Mouse (Mus musculus) kidney, adult 2 months (tissue): Measurements from ENCODE around the gene Telo2. TPM values are rescaled to one million over a fixed set of nuclear protein-coding genes. Genes with fewer than 3 reads are reported as not detected.

Source experiments
- DNase-seq: peaks from one replicate; pipeline ENCODE4 v3.0.0; 2021
- H3K27ac ChIP-seq: fragments of 200-500 bp; 2 replicates; pipeline ENCODE4 v1.5.1; 2012; ENCODE audit warnings: low read depth, low read length, control low read depth, inconsistent platforms; ENCODE audit not compliant: insufficient read depth
- H3K27me3 ChIP-seq: fragments of 200-500 bp; replicated peaks from 2 replicates; pipeline ENCODE4 v1.6.1; 2012; ENCODE audit warnings: mild to moderate bottlenecking, moderate library complexity, low read length, inconsistent platforms; ENCODE audit not compliant: control insufficient read depth, insufficient read depth
- H3K36me3 ChIP-seq: fragments of 200-500 bp; 2 replicates; pipeline ENCODE4 v1.6.1; 2012; ENCODE audit warnings: mild to moderate bottlenecking, moderate library complexity, low read length, inconsistent platforms; ENCODE audit not compliant: control insufficient read depth, insufficient read depth
- H3K4me1 ChIP-seq: fragments of 200-500 bp; 2 replicates; pipeline ENCODE4 v1.6.1; 2011; ENCODE audit warnings: low read length; ENCODE audit not compliant: control insufficient read depth, insufficient read depth
- H3K4me3 ChIP-seq: fragments of 200-500 bp; 2 replicates; pipeline ENCODE4 v1.5.1; 2011; ENCODE audit warnings: mild to moderate bottlenecking, low read depth, low read length, control low read depth; ENCODE audit not compliant: insufficient read depth
- CTCF ChIP-seq: fragments of 200-500 bp; conservative IDR thresholded peaks from 2 replicates; pipeline ENCODE4 v1.5.1; 2011; ENCODE audit warnings: low read depth, mild to moderate bottlenecking, control low read depth, low read length, moderate library complexity, mixed read lengths; ENCODE audit not compliant: insufficient read depth, insufficient read length
- POLR2A ChIP-seq: fragments of 200-500 bp; IDR thresholded peaks from one replicate; pipeline ENCODE4 v1.6.1; 2011; ENCODE audit warnings: low read depth, low read length, control low read depth
- WGBS: fragments of 180-500 bp; shearing (Covaris S2); methylation state at CpG from one replicate; pipeline ENCODE4 v1.1.7; 2018; 5-methylcytosine and 5-hydroxymethylcytosine counted together
- polyA plus RNA-seq: library from polyadenylated mRNA; depleted of rRNA; stranded (reverse); fragments of >200 nt; gene quantifications from 2 replicates; pipeline ENCODE4 v1.2.3, GENCODE M21; 2012; rRNA removed

Gene Telo2
- 11.6 and 13.3 TPM in 2 replicates for polyA plus RNA-seq

DNA sequence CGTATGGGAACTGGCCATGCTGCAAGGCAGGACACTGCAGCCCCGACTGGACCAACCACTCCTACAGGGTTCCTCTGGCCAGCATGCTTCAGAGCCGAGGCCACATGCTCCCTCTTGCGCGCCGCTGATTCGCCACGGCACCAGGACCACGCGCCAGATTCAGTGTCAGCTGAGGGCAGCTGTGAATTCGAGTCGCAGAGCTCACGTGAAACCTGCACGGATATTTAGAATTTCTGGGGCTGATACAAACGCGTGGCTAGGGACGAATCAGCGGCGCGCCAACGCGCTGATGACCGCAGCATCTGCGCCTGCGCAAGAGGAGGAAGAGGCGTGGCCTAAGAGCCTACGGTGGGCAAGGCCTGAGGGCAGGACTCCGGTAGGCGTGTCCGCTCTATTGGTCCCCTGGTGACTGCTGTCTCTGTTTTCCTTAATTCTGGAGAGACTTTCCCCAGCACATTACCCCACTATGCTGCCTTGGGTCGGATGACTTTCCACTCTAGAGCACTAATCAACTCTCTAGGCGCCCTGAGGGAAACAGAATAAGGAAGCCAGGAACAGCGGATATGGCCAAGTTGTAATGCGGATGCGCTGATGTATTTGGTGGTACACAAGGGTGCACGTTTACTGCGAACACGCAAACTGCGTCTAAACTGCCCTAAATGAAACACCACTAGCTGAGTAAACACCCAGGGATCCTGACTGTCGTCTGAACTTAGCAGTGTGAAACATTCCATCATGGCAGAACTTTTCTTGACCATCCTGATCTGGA is at the start of gene Telo2:
TSS of gene Telo2 (minus strand) at position 304 of the 769 bp plus-strand sequence.
- H3K27me3 ChIP-seq, result no peaks in the 10 kb centered on the region
- H3K27ac ChIP-seq, result peak within 1 kb of the TSS; percentile 91
- TF ChIP-seq CTCF (no peak), POLR2A (no peak)
- no peaks in the 10 kb centered on the region; the same call in 1 of the 2 replicates for H3K4me1 ChIP-seq
- 4% methylated on average over 40 of the region's 40 CpGs for whole genome bisulfite sequencing
- peak within 1 kb of the TSS; percentile 54 for H3K4me3 ChIP-seq
- H3K36me3 ChIP-seq, result no peaks in the 10 kb centered on the region
- peak; percentile 95 for DNase-seq

DNA sequence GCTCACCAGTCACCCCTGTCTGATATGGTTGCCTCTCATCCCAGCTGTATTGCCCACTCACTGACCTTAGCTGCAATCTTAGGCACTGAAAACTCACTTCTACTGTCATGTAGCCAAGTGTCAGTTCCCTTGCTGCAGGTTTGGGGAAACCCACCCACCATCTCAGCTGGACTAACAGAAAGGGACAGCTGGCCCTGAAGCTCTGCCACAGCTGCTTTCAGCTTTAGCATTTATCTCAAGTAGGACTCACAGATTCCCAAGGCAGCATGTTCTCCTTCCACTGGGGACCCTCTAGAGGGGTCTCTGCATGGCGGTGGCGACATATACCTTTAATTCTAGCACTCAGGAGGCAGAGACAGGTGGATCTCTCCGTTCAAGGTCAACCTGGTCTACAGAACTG is 49.0 kb upstream of the Telo2 start:
- no peak overlapping the region for H3K4me3 ChIP-seq
- H3K27me3 ChIP-seq, result no peaks in the 10 kb centered on the region
- WGBS, result 86% methylated on average over 3 of the region's 3 CpGs
- TF ChIP-seq CTCF (no peak), POLR2A (no peak)
- H3K4me1 ChIP-seq, result no peaks in the 10 kb centered on the region
- H3K36me3 ChIP-seq, result no peaks in the 10 kb centered on the region
- no peak for DNase-seq
- no peak overlapping the region for H3K27ac ChIP-seq

DNA sequence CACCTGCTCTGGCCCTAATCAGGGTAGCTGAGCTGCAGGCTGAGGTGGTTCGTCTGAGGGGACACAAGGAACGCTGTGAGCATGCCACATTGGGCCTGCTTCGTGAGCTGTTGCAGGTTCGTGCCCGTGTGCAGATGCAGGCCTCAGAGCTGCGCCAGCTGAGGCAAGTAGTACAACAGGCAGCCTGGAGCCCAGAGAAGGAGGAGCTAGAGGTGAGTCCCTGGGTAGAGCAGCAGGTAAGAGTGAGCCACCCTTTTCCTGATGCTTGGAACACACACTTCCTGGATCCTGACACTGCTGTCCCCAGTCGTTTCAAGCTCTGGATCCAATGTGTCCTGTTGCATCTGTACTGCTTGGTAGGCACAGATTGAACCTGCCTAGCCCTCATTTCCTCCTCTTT is 47.6 kb upstream of the Telo2 start:
- H3K4me3 ChIP-seq, result no peak overlapping the region
- no peaks in the 10 kb centered on the region for H3K36me3 ChIP-seq
- no peak for DNase-seq
- TF ChIP-seq POLR2A, result no peak
- TF ChIP-seq CTCF, result no peak
- no peaks in the 10 kb centered on the region for H3K27me3 ChIP-seq
- no peak overlapping the region for H3K27ac ChIP-seq
- WGBS, result 70% methylated on average over 7 of the region's 7 CpGs
- no peaks in the 10 kb centered on the region for H3K4me1 ChIP-seq

DNA sequence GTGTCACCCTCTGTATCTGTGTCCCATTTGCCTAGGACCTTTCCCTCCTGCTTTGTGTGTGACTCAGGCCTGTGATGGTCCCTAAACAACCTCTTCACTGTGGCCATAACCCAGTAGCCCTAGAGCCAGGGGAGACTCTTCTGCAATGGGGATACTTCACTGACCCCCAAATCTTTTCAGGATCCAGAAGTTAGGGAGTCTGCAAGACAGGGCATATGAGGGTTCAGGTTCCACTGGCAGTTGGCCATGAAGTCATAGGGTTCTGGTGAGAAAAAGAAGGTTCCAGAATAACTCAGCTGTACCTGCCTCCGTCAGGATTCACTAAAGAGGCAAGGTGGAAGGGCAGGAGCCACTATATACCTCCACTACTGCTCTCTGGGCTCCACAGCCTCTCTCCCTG is 46.4 kb upstream of the Telo2 start, which contains the start of gene Ccdc154:
TSS of gene Ccdc154 (plus strand) at position 301 of the 400 bp plus-strand sequence.
- no peak for DNase-seq
- WGBS, result 88% methylated on average over 1 of the region's 1 CpGs
- Histone ChIP-seq H3K27ac (no peak within 1 kb of the TSS), H3K27me3 (no peaks in the 10 kb centered on the region), H3K4me3 (no peak within 1 kb of the TSS), H3K4me1 (no peaks in the 10 kb centered on the region), H3K36me3 (no peaks in the 10 kb centered on the region)
- TF ChIP-seq POLR2A (no peak), CTCF (no peak)

DNA sequence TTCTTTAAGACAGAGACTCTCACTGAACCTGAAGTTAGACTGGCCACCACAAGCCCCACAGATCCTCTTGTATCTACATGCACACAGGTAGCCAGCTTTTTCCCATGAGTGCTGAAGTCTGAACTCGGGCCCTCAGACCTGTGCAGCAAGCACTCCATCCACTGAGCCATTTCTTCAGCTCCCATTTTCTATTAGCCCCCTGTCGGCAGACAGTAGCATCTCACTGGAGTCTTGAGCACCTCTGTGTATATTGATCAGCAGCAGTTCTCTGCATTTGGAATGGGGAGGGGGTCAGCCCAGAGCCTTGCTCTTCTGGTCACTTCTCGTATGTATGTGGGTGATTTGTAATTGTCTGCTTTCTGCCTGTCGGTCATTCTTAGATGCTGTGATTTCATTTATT is 24.2 kb upstream of the Telo2 start:
- no peaks in the 10 kb centered on the region for H3K27me3 ChIP-seq
- TF ChIP-seq POLR2A (no peak), CTCF (0 out of 2 replicates have a peak, but pooled peaks have one; percentile 25)
- H3K36me3 ChIP-seq, result no peaks in the 10 kb centered on the region
- DNase-seq, result no peak
- no peak overlapping the region for H3K27ac ChIP-seq
- no peak overlapping the region for H3K4me3 ChIP-seq
- H3K4me1 ChIP-seq, result peaks cover 11% of the 10 kb centered on the region
- WGBS, result 72% methylated on average over 4 of the region's 4 CpGs

DNA sequence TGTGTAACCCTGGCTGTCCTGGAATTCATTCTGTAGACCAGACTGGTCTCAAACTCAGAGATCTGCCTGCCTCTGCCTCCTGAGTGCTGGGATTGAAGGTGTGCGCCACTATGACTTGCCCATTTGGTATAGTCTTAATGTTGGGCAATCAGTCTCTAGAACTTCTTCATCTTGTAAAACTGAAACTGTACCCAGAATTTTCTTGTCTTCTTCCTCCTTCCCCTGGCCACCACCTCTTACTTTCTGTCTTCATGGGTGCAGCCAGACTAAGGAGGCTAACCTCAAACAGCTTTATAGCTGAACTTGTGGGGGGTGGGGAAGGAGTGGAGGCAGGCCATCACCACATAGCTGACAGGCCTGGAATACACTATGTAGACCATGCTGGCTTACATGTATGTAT is 23.0 kb upstream of the Telo2 start:
- H3K27me3 ChIP-seq, result no peaks in the 10 kb centered on the region
- no peak overlapping the region for H3K27ac ChIP-seq
- H3K36me3 ChIP-seq, result no peaks in the 10 kb centered on the region
- H3K4me1 ChIP-seq, result peaks cover 21% of the 10 kb centered on the region
- no peak overlapping the region for H3K4me3 ChIP-seq
- TF ChIP-seq POLR2A, result no peak
- TF ChIP-seq CTCF, result no peak
- no peak for DNase-seq
- WGBS, result 94% methylated on average over 1 of the region's 1 CpGs

DNA sequence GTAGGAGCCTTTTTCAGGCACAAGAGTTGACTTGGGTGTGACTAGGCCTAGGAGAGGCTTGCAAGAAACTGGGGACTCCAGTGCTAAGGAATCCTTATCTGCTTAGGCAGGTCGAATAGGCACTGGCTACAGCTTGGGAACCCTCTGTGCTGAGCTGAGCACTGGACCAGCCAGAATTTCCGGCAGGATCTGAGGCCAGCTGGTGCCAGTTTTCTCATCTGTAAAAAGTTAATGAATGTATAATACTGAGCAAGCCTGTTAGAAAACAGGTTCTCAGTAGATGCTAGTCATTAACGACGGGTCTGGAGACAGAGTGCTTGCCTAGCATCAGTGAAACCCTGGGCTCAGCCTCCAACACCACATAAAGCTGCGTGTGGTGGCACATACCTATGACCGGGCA is 19.9 kb upstream of the Telo2 start:
- peak; percentile 84 for DNase-seq
- Histone ChIP-seq H3K4me3 (no peak overlapping the region), H3K36me3 (no peaks in the 10 kb centered on the region), H3K27me3 (no peaks in the 10 kb centered on the region), H3K4me1 (peaks cover 26% of the 10 kb centered on the region), H3K27ac (peak overlapping the region; percentile 66)
- no peak for TF ChIP-seq CTCF
- no peak for TF ChIP-seq POLR2A
- 41% methylated on average over 6 of the region's 6 CpGs for WGBS
